Comparison of ENCODE assay signal across 21 mouse cellular contexts in the genomic region with DNA sequence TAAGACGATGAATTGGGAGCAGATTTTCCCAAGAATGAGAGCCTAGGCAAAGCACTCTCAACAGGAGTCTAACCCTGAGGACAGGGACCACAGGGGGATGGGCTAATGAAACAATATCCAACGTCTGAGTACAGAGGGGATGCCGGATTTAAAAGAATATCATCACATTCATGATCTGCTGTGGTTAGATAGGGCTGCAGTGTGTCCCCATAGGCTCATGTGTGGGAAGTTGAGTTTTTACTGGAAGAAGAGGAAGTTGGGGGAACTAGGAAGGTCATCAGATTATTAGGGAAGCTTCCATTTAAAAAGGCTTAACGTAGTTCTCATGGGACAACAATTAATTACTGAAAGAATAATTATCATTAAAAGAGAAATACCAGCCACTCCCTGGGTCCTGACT.
A peak's percentile ranks its signal among the peaks of the same experiment; 100 is the strongest.
DNase-seq lines count a peak whose midpoint lies in the region; ATAC-seq and TF ChIP-seq lines count a peak whose summit lies in the region.
"Had no signal": no experiment of that assay in that cellular context is flagged by ENCODE, and none has a peak within 500 bp of the region (broad histone marks: within the 10 kb centered on the region; RNA-seq: fewer than 3 reads in every experiment).

No protein-coding gene starts in this region.

- no peak overlapping the region for H3K4me3 ChIP-seq in cerebellum, adult 2 months (replicated peaks; ENCODE audit: insufficient read depth, low read depth, low read length)
- H3K4me3 ChIP-seq in brown adipose tissue, adult 24 weeks (ENCODE audit: insufficient read depth, low read depth, low read length), result no peak overlapping the region
- H3K4me3 ChIP-seq in macrophage (ENCODE audit: inconsistent target), result no peak overlapping the region
- H3K4me3 ChIP-seq in lung, postnatal 0 days (ENCODE audit: low read depth, low read length), result no peak overlapping the region
- H3K4me3 ChIP-seq: forebrain, embryonic 10.5 days; forebrain, embryonic 13.5 days; gastrocnemius, adult 2 months; heart, embryonic 10.5 days; heart, embryonic 13.5 days; hindbrain, embryonic 12.5 days; hindbrain, embryonic 15.5 days had no signal

- H3K79me2 ChIP-seq in macrophage (ENCODE audit: inconsistent target), result no peaks in the 10 kb centered on the region

- no peak overlapping the region for H3K9ac ChIP-seq in lung, postnatal 0 days (replicated peaks; ENCODE audit: low read depth)
- H3K9ac ChIP-seq: forebrain, embryonic 13.5 days; heart, embryonic 13.5 days; hindbrain, embryonic 12.5 days; hindbrain, embryonic 15.5 days had no signal

- H3K4me1 ChIP-seq in cerebellum, adult 2 months (ENCODE audit: control insufficient read depth, insufficient read depth, low read length), result peaks cover 20% of the 10 kb centered on the region
- peaks cover 24% of the 10 kb centered on the region for H3K4me1 ChIP-seq in brown adipose tissue, adult 24 weeks (ENCODE audit: control insufficient read depth, insufficient read depth, insufficient read length, low read length)
- no peaks in the 10 kb centered on the region for H3K4me1 ChIP-seq in lung, postnatal 0 days (ENCODE audit: insufficient read depth, low read depth, low read length)
- H3K4me1 ChIP-seq: forebrain, embryonic 13.5 days; heart, embryonic 10.5 days; hindbrain, embryonic 12.5 days; hindbrain, embryonic 15.5 days had no signal

- TF ChIP-seq CTCF in cerebellum, adult 2 months (IDR thresholded peaks at IDR 0.05; ENCODE audit: borderline replicate concordance, insufficient read depth, low read depth, low read length), result no peak
- no peak for TF ChIP-seq CTCF in lung, postnatal 0 days (IDR thresholded peaks at IDR 0.05)

- TF ChIP-seq EP300 in lung, postnatal 0 days (IDR thresholded peaks at IDR 0.05), result no peak

- no peaks in the 10 kb centered on the region for H3K27me3 ChIP-seq in cerebellum, adult 2 months (ENCODE audit: control insufficient read depth, insufficient read depth, low read length)
- no peaks in the 10 kb centered on the region for H3K27me3 ChIP-seq in lung, postnatal 0 days (replicated peaks; ENCODE audit: insufficient read depth, low read length)
- H3K27me3 ChIP-seq: forebrain, embryonic 13.5 days; heart, embryonic 13.5 days; hindbrain, embryonic 12.5 days; hindbrain, embryonic 15.5 days; Patski had no signal

- no peaks in the 10 kb centered on the region for H3K9me3 ChIP-seq in lung, postnatal 0 days (ENCODE audit: low read length)
- H3K9me3 ChIP-seq: forebrain, embryonic 10.5 days; forebrain, embryonic 13.5 days; heart, embryonic 10.5 days; heart, embryonic 13.5 days; hindbrain, embryonic 12.5 days; hindbrain, embryonic 15.5 days had no signal

- no peaks in the 10 kb centered on the region for H3K36me3 ChIP-seq in macrophage (ENCODE audit: inconsistent target)
- H3K36me3 ChIP-seq in lung, postnatal 0 days (ENCODE audit: insufficient read depth, low read length), result no peaks in the 10 kb centered on the region
- H3K36me3 ChIP-seq: forebrain, embryonic 10.5 days; heart, embryonic 10.5 days; heart, embryonic 13.5 days; hindbrain, embryonic 12.5 days; hindbrain, embryonic 15.5 days had no signal

- TF ChIP-seq POLR2A in cerebellum, adult 2 months (IDR thresholded peaks at IDR 0.05; ENCODE audit: borderline replicate concordance, insufficient read depth, low read length), result no peak

- ATAC-seq in lung, postnatal 0 days, result no peak
- ATAC-seq: forebrain, embryonic 13.5 days; forebrain, embryonic 16.5 days; Patski had no signal

- no peak overlapping the region for H3K4me2 ChIP-seq in lung, postnatal 0 days (replicated peaks; ENCODE audit: low read depth, low read length)
- H3K4me2 ChIP-seq: forebrain, embryonic 13.5 days; heart, embryonic 13.5 days; hindbrain, embryonic 12.5 days; hindbrain, embryonic 15.5 days had no signal

- WGBS in cerebellum, adult 2 months, result 50% methylated on average over 4 of the region's 4 CpGs
- WGBS in macrophage (ENCODE audit: missing documents), result 31% methylated on average over 4 of the region's 4 CpGs
- 30% methylated on average over 4 of the region's 4 CpGs for WGBS in lung, postnatal 0 days

- peak overlapping the region; percentile 45; the same call in 1 of the 2 replicates for H3K27ac ChIP-seq in cerebellum, adult 2 months (ENCODE audit: insufficient read depth, low read length)
- H3K27ac ChIP-seq in brown adipose tissue, adult 24 weeks (replicated peaks; ENCODE audit: low read depth, low read length), result peak overlapping the region; percentile 68
- peak overlapping the region; percentile 48 for H3K27ac ChIP-seq in macrophage
- H3K27ac ChIP-seq in lung, postnatal 0 days (ENCODE audit: low read length), result no peak overlapping the region
- H3K27ac ChIP-seq: forebrain, embryonic 10.5 days; forebrain, embryonic 13.5 days; gastrocnemius, adult 2 months; heart, embryonic 10.5 days; heart, embryonic 13.5 days; hindbrain, embryonic 12.5 days; hindbrain, embryonic 15.5 days had no signal

- DNase-seq in cerebellum, adult 2 months, result no peak
- DNase-seq in cerebellum, postnatal 14 days, result no peak
- no peak for DNase-seq in layer of hippocampus, adult 11-12 months (ENCODE audit: low spot score)
- DNase-seq in kidney, postnatal 10 days, result no peak
- DNase-seq in lung, postnatal 0 days (ENCODE audit: low spot score), result no peak
- DNase-seq: adrenal gland, postnatal 10 days; adrenal gland, postnatal 36 days; gastrocnemius, adult 2 months; gastrocnemius, postnatal 14 days; heart, adult 18-20 months; heart, postnatal 14 days had no signal
